Mouse (Mus musculus) large intestine, adult 2 months (tissue): ENCODE results near the gene Gprasp1. TPM values are rescaled to one million over a fixed set of nuclear protein-coding genes. Genes with fewer than 3 reads are reported as not detected.
"Not testable (repeated sequence)": the region's sequence is repeated elsewhere in the genome, so short reads cannot be mapped to it uniquely, and the experiment has no call there.

ENCODE experiments used
- DNase-seq: peaks from one replicate; pipeline ENCODE4 v3.0.0-alpha.2; 2012; ENCODE audit warnings: low read depth, low spot score
- WGBS: fragments of 180-500 bp; shearing (Covaris S2); methylation state at CpG from one replicate; pipeline ENCODE4 v1.1.7; 2018; 5-methylcytosine and 5-hydroxymethylcytosine counted together
- polyA plus RNA-seq: library from polyadenylated mRNA; depleted of rRNA; stranded (reverse); fragments of >200 nt; gene quantifications from 2 replicates; pipeline ENCODE4 v1.2.3, GENCODE M21; 2012; rRNA removed

Gene Gprasp1
- 4.2 and 9.0 TPM in 2 replicates for polyA plus RNA-seq

- peak; percentile 63 for DNase-seq
- WGBS = 15% methylated on average over 48 of the region's 48 CpGs
These were observed at the start of gene Gprasp1, which contains the start of gene Armcx5 for GRCm38 (mm10) chrX:135742304-135743055. TSS of gene Gprasp1 (plus strand) at chrX:135742733. TSS of gene Armcx5 (plus strand) at chrX:135742733.

- 68% methylated on average over 1 of the region's 1 CpGs for WGBS
- no peak for DNase-seq
These were observed 48.9 kb upstream of the Gprasp1 start, which contains the start of gene Tcp11x2 for GRCm38 (mm10) chrX:135693633-135694032. TSS of gene Tcp11x2 (minus strand) at chrX:135693790.

- 84% methylated on average over 1 of the region's 1 CpGs for WGBS
- no peak for DNase-seq
These were observed 39.4 kb upstream of the Gprasp1 start for GRCm38 (mm10) chrX:135703111-135703510.

- no peak for DNase-seq
- 25% methylated on average over 2 of the region's 2 CpGs for WGBS
These were observed 38.2 kb upstream of the Gprasp1 start for GRCm38 (mm10) chrX:135704349-135704748.

- no peak for DNase-seq
- 65% methylated on average over 2 of the region's 2 CpGs for WGBS
These were observed 29.7 kb upstream of the Gprasp1 start for GRCm38 (mm10) chrX:135712845-135713244.

GRCm38 (mm10) chrX:135725161-135725560 lies 17.4 kb upstream of the Gprasp1 start, which contains the start of gene Tmsb15a:
TSS of gene Tmsb15a (minus strand) at chrX:135725261.
- no peak for DNase-seq
- WGBS = 86% methylated on average over 10 of the region's 10 CpGs

GRCm38 (mm10) chrX:135738730-135739520 lies 3.6 kb upstream of the Gprasp1 start:
- no peak for DNase-seq
- 59% methylated on average over 2 of the region's 2 CpGs for WGBS

GRCm38 (mm10) chrX:135743056-135743355 lies 473 bp downstream of the Gprasp1 start:
- DNase-seq = no peak

GRCm38 (mm10) chrX:135745376-135745775 lies 2.8 kb downstream of the Gprasp1 start:
- whole genome bisulfite sequencing = 93% methylated on average over 3 of the region's 3 CpGs
- not testable (repeated sequence) for DNase-seq

More at GRCm38 (mm10) chrX:135743056-135743355, 473 bp downstream of the Gprasp1 start:
- WGBS = 19% methylated on average over 7 of the region's 7 CpGs

GRCm38 (mm10) chrX:135752832-135753231 lies 10.3 kb downstream of the Gprasp1 start:
- WGBS = 4% methylated on average over 2 of the region's 2 CpGs

GRCm38 (mm10) chrX:135761707-135762106 lies 19.2 kb downstream of the Gprasp1 start:
- DNase-seq = no peak

More at GRCm38 (mm10) chrX:135752832-135753231, 10.3 kb downstream of the Gprasp1 start:
- no peak for DNase-seq

- no peak for DNase-seq
- WGBS = 31% methylated on average over 3 of the region's 3 CpGs
These were observed 25.6 kb downstream of the Gprasp1 start for GRCm38 (mm10) chrX:135768043-135768548.

- 44% methylated on average over 2 of the region's 2 CpGs for WGBS
- DNase-seq = no peak
These were observed 26.0 kb downstream of the Gprasp1 start for GRCm38 (mm10) chrX:135768565-135768964.

GRCm38 (mm10) chrX:135791536-135791935 lies 49.0 kb downstream of the Gprasp1 start:
- no peak for DNase-seq

- no peak for DNase-seq
- WGBS = 72% methylated on average over 6 of the region's 6 CpGs
These were observed 49.8 kb downstream of the Gprasp1 start for GRCm38 (mm10) chrX:135792326-135792725.

GRCm38 (mm10) chrX:135795591-135796304 lies 53.2 kb downstream of the Gprasp1 start:
- WGBS = 20% methylated on average over 27 of the region's 27 CpGs
- DNase-seq = not testable (repeated sequence)

- WGBS = 22% methylated on average over 26 of the region's 26 CpGs
- not testable (repeated sequence) for DNase-seq
These were observed 54.0 kb downstream of the Gprasp1 start for GRCm38 (mm10) chrX:135796305-135797211.

- not testable (repeated sequence) for DNase-seq
- 34% methylated on average over 4 of the region's 5 CpGs for WGBS
These were observed 54.7 kb downstream of the Gprasp1 start, which contains the start of gene Bhlhb9 for GRCm38 (mm10) chrX:135797212-135797644. TSS of gene Bhlhb9 (plus strand) at chrX:135797594.

- no peak for DNase-seq
- 76% methylated on average over 3 of the region's 3 CpGs for WGBS
These were observed 61.6 kb downstream of the Gprasp1 start for GRCm38 (mm10) chrX:135804149-135804548.
